Mouse (Mus musculus): Measurements from ENCODE around the gene Emc10.
A peak's percentile ranks its signal among the peaks of the same experiment; 100 is the strongest.

The Emc10 gene

GRCm38 (mm10) chr7:44495086-44495485 lies 1.2 kb downstream of the Emc10 start:
- H3K36me3 ChIP-seq (ENCODE audit: insufficient read depth, low read length), result peaks cover 47% of the 10 kb centered on the region
- H3K4me1 ChIP-seq (replicated peaks; ENCODE audit: low read depth, low read length), result peaks cover 67% of the 10 kb centered on the region
- H3K4me3 ChIP-seq (replicated peaks; ENCODE audit: low read length), result peak overlapping the region; percentile 91
- no peaks in the 10 kb centered on the region for H3K9me3 ChIP-seq (ENCODE audit: low read length)
- TF ChIP-seq POU5F1 (IDR thresholded peaks at IDR 0.05; ENCODE audit: borderline replicate concordance, low read length), result no peak
- TF ChIP-seq NANOG (IDR thresholded peaks at IDR 0.05; ENCODE audit: borderline replicate concordance, low read length), result no peak
- no peak for TF ChIP-seq CTCF (conservative IDR thresholded peaks at IDR 0.05; ENCODE audit: low read length)
- H3K27me3 ChIP-seq (ENCODE audit: insufficient read depth, low read length), result no peaks in the 10 kb centered on the region

GRCm38 (mm10) chr7:44494681-44495080 lies 1.6 kb downstream of the Emc10 start:
- peaks cover 63% of the 10 kb centered on the region for H3K4me1 ChIP-seq (replicated peaks; ENCODE audit: low read depth, low read length)
- H3K9me3 ChIP-seq (ENCODE audit: low read length), result no peaks in the 10 kb centered on the region
- peak overlapping the region; percentile 91 for H3K4me3 ChIP-seq (replicated peaks; ENCODE audit: low read length)
- no peaks in the 10 kb centered on the region for H3K27me3 ChIP-seq (ENCODE audit: insufficient read depth, low read length)
- peaks cover 51% of the 10 kb centered on the region for H3K36me3 ChIP-seq (ENCODE audit: insufficient read depth, low read length)
- TF ChIP-seq NANOG (IDR thresholded peaks at IDR 0.05; ENCODE audit: borderline replicate concordance, low read length) (no peak), POU5F1 (IDR thresholded peaks at IDR 0.05; ENCODE audit: borderline replicate concordance, low read length) (no peak), CTCF (conservative IDR thresholded peaks at IDR 0.05; ENCODE audit: low read length) (no peak)

GRCm38 (mm10) chr7:44492166-44492826 lies 4.0 kb downstream of the Emc10 start:
- H3K4me3 ChIP-seq (replicated peaks; ENCODE audit: low read length), result 0 out of 2 replicates have a peak overlapping the region, but pooled peaks have one; percentile 10
- no peaks in the 10 kb centered on the region for H3K9me3 ChIP-seq (ENCODE audit: low read length)
- no peaks in the 10 kb centered on the region for H3K27me3 ChIP-seq (ENCODE audit: insufficient read depth, low read length)
- TF ChIP-seq NANOG (IDR thresholded peaks at IDR 0.05; ENCODE audit: borderline replicate concordance, low read length) (no peak), CTCF (conservative IDR thresholded peaks at IDR 0.05; ENCODE audit: low read length) (no peak), POU5F1 (IDR thresholded peaks at IDR 0.05; ENCODE audit: borderline replicate concordance, low read length) (no peak)
- peaks cover 67% of the 10 kb centered on the region for H3K36me3 ChIP-seq (ENCODE audit: insufficient read depth, low read length)
- H3K4me1 ChIP-seq (replicated peaks; ENCODE audit: low read depth, low read length), result peaks cover 52% of the 10 kb centered on the region

GRCm38 (mm10) chr7:44491391-44491790 lies 4.9 kb downstream of the Emc10 start:
- no peaks in the 10 kb centered on the region for H3K27me3 ChIP-seq (ENCODE audit: insufficient read depth, low read length)
- H3K9me3 ChIP-seq (ENCODE audit: low read length), result no peaks in the 10 kb centered on the region
- no peak overlapping the region for H3K4me3 ChIP-seq (replicated peaks; ENCODE audit: low read length)
- H3K4me1 ChIP-seq (replicated peaks; ENCODE audit: low read depth, low read length), result peaks cover 59% of the 10 kb centered on the region
- TF ChIP-seq NANOG (IDR thresholded peaks at IDR 0.05; ENCODE audit: borderline replicate concordance, low read length), result no peak
- no peak for TF ChIP-seq CTCF (conservative IDR thresholded peaks at IDR 0.05; ENCODE audit: low read length)
- TF ChIP-seq POU5F1 (IDR thresholded peaks at IDR 0.05; ENCODE audit: borderline replicate concordance, low read length), result no peak
- peaks cover 75% of the 10 kb centered on the region for H3K36me3 ChIP-seq (ENCODE audit: insufficient read depth, low read length)

GRCm38 (mm10) chr7:44490281-44490680 lies 6.0 kb downstream of the Emc10 start:
- H3K36me3 ChIP-seq (ENCODE audit: insufficient read depth, low read length), result peaks cover 77% of the 10 kb centered on the region
- no peak overlapping the region for H3K4me3 ChIP-seq (replicated peaks; ENCODE audit: low read length)
- TF ChIP-seq CTCF (conservative IDR thresholded peaks at IDR 0.05; ENCODE audit: low read length) (no peak), NANOG (IDR thresholded peaks at IDR 0.05; ENCODE audit: borderline replicate concordance, low read length) (no peak), POU5F1 (IDR thresholded peaks at IDR 0.05; ENCODE audit: borderline replicate concordance, low read length) (no peak)

GRCm38 (mm10) chr7:44488545-44488944 lies 7.8 kb downstream of the Emc10 start:
- TF ChIP-seq CTCF (conservative IDR thresholded peaks at IDR 0.05; ENCODE audit: low read length), result no peak
- no peak for TF ChIP-seq POU5F1 (IDR thresholded peaks at IDR 0.05; ENCODE audit: borderline replicate concordance, low read length)
- TF ChIP-seq NANOG (IDR thresholded peaks at IDR 0.05; ENCODE audit: borderline replicate concordance, low read length), result no peak
- H3K4me1 ChIP-seq (replicated peaks; ENCODE audit: low read depth, low read length), result peaks cover 60% of the 10 kb centered on the region
- peaks cover 64% of the 10 kb centered on the region for H3K36me3 ChIP-seq (ENCODE audit: insufficient read depth, low read length)
- no peaks in the 10 kb centered on the region for H3K27me3 ChIP-seq (ENCODE audit: insufficient read depth, low read length)
- H3K4me3 ChIP-seq (replicated peaks; ENCODE audit: low read length), result no peak overlapping the region
- H3K9me3 ChIP-seq (ENCODE audit: low read length), result no peaks in the 10 kb centered on the region

More at GRCm38 (mm10) chr7:44490281-44490680, 6.0 kb downstream of the Emc10 start:
- Histone ChIP-seq H3K9me3 (ENCODE audit: low read length) (no peaks in the 10 kb centered on the region), H3K4me1 (replicated peaks; ENCODE audit: low read depth, low read length) (peaks cover 64% of the 10 kb centered on the region), H3K27me3 (ENCODE audit: insufficient read depth, low read length) (no peaks in the 10 kb centered on the region)

- TF ChIP-seq CTCF (conservative IDR thresholded peaks at IDR 0.05; ENCODE audit: low read length), result no peak
- no peak for TF ChIP-seq POU5F1 (IDR thresholded peaks at IDR 0.05; ENCODE audit: borderline replicate concordance, low read length)
- no peak for TF ChIP-seq NANOG (IDR thresholded peaks at IDR 0.05; ENCODE audit: borderline replicate concordance, low read length)
- H3K36me3 ChIP-seq (ENCODE audit: insufficient read depth, low read length), result peaks cover 58% of the 10 kb centered on the region
- H3K9me3 ChIP-seq (ENCODE audit: low read length), result no peaks in the 10 kb centered on the region
- H3K27me3 ChIP-seq (ENCODE audit: insufficient read depth, low read length), result peaks cover 4% of the 10 kb centered on the region; the same call in 1 of the 2 replicates
- no peak overlapping the region for H3K4me3 ChIP-seq (replicated peaks; ENCODE audit: low read length)
- H3K4me1 ChIP-seq (replicated peaks; ENCODE audit: low read depth, low read length), result peaks cover 54% of the 10 kb centered on the region
Measured at GRCm38 (mm10) chr7:44487936-44488335, 8.4 kb downstream of the Emc10 start.

- H3K36me3 ChIP-seq (ENCODE audit: insufficient read depth, low read length), result peaks cover 49% of the 10 kb centered on the region
- no peak overlapping the region for H3K4me3 ChIP-seq (replicated peaks; ENCODE audit: low read length)
- TF ChIP-seq POU5F1 (IDR thresholded peaks at IDR 0.05; ENCODE audit: borderline replicate concordance, low read length) (no peak), CTCF (conservative IDR thresholded peaks at IDR 0.05; ENCODE audit: low read length) (no peak), NANOG (IDR thresholded peaks at IDR 0.05; ENCODE audit: borderline replicate concordance, low read length) (no peak)
- peaks cover 46% of the 10 kb centered on the region for H3K4me1 ChIP-seq (replicated peaks; ENCODE audit: low read depth, low read length)
- peaks cover 12% of the 10 kb centered on the region for H3K27me3 ChIP-seq (ENCODE audit: insufficient read depth, low read length)
- H3K9me3 ChIP-seq (ENCODE audit: low read length), result no peaks in the 10 kb centered on the region
Measured at GRCm38 (mm10) chr7:44486927-44487575, 9.3 kb downstream of the Emc10 start.
